Mouse (Mus musculus) CH12.LX (cell line): ENCODE measurements around the gene Bco2. TPM values are rescaled to one million over a fixed set of nuclear protein-coding genes. Genes with fewer than 3 reads are reported as not detected.

Experiments
- DNase-seq: peaks from one replicate; pipeline ENCODE4 v3.0.0-alpha.2; 2013; ENCODE audit errors: extremely low read depth
- H3K27ac ChIP-seq: 2 replicates; pipeline ENCODE4 v1.5.1; 2012; ENCODE audit warnings: low read depth, mild to moderate bottlenecking, control low read depth, moderate library complexity; ENCODE audit not compliant: insufficient read depth
- H3K27me3 ChIP-seq: replicated peaks from 2 replicates; pipeline ENCODE3; 2012; ENCODE audit warnings: inconsistent platforms
- H3K36me3 ChIP-seq, 2 experiments: replicated peaks in 1 of 2; 2 replicates each; pipeline versions ENCODE3 to v1.6.1; 2012; ENCODE audit warnings: inconsistent platforms in 1 of 2, low read length in 1 of 2, mild to moderate bottlenecking in 1 of 2, mixed read lengths in 1 of 2, moderate library complexity in 1 of 2; ENCODE audit not compliant: control insufficient read depth in 1 of 2, insufficient read depth in 1 of 2
- H3K4me1 ChIP-seq, 2 experiments: 2 replicates each; pipeline ENCODE4 v1.6.1; 2012; ENCODE audit warnings: inconsistent platforms in 1 of 2, moderate library complexity in 1 of 2; ENCODE audit not compliant: insufficient read depth in 2 of 2, control insufficient read depth in 1 of 2
- H3K4me2 ChIP-seq: 2 replicates; pipeline ENCODE4 v1.6.1; 2012; ENCODE audit warnings: low read depth, mild to moderate bottlenecking, control low read depth; ENCODE audit not compliant: poor library complexity, insufficient read depth, severe bottlenecking
- H3K4me3 ChIP-seq, 3 experiments: fragments of 150-350 bp in 1 of 3; sonication (generic) in 1 of 3; replicated peaks in 1 of 3; 2 replicates each; pipeline versions ENCODE3 to v1.5.1; 2011 to 2012; ENCODE audit warnings: low read depth in 2 of 3, low read length in 2 of 3, mild to moderate bottlenecking in 2 of 3, moderate library complexity in 2 of 3, control low read depth in 1 of 3, improper control_type of control experiment in 1 of 3, inconsistent platforms in 1 of 3, mixed read lengths in 1 of 3; ENCODE audit not compliant: poor library complexity in 1 of 3
- H3K79me2 ChIP-seq: replicated peaks from 2 replicates; pipeline ENCODE4 v1.6.1; 2012; ENCODE audit warnings: mild to moderate bottlenecking, moderate library complexity; ENCODE audit not compliant: control insufficient read depth, poor library complexity, insufficient read depth, severe bottlenecking; ENCODE audit errors: extremely low read depth
- H3K9ac ChIP-seq: 2 replicates; pipeline ENCODE4 v1.6.1; 2012; ENCODE audit warnings: low read depth, mild to moderate bottlenecking, control low read depth, moderate library complexity; ENCODE audit not compliant: insufficient read depth
- H3K9me3 ChIP-seq: replicated peaks from 2 replicates; pipeline ENCODE3; 2012; ENCODE audit warnings: low read length, inconsistent platforms, mixed read lengths
- BHLHE40 ChIP-seq: IDR thresholded peaks from 2 replicates; pipeline ENCODE4 v1.6.1; 2011; ENCODE audit warnings: mild to moderate bottlenecking, low read depth, low read length, improper control_type of control experiment
- CHD1 ChIP-seq: IDR thresholded peaks from 2 replicates; pipeline ENCODE4 v1.6.1; 2012; ENCODE audit warnings: low read depth, low read length, improper control_type of control experiment, inconsistent platforms
- CTCF ChIP-seq, 2 experiments: IDR thresholded peaks in 1 of 2; conservative IDR thresholded peaks in 1 of 2; 2 replicates each; pipeline ENCODE4 v1.5.1; 2011 to 2012; ENCODE audit warnings: low read depth in 2 of 2, low read length in 2 of 2, improper control_type of control experiment in 1 of 2, inconsistent platforms in 1 of 2, mild to moderate bottlenecking in 1 of 2, moderate library complexity in 1 of 2
- EP300 ChIP-seq: IDR thresholded peaks from 2 replicates; pipeline ENCODE4 v1.6.1; 2011; ENCODE audit warnings: low read length, improper control_type of control experiment
- IRF4 ChIP-seq: IDR thresholded peaks from 2 replicates; pipeline ENCODE4 v1.6.1; 2014; ENCODE audit warnings: low read depth, mild to moderate bottlenecking, inconsistent platforms, low read length, improper control_type of control experiment
- JUN ChIP-seq: IDR thresholded peaks from 2 replicates; pipeline ENCODE4 v1.6.1; 2011; ENCODE audit warnings: low read depth, mild to moderate bottlenecking, low read length, improper control_type of control experiment, moderate library complexity; ENCODE audit not compliant: insufficient read depth
- KAT2A ChIP-seq: IDR thresholded peaks from 2 replicates; pipeline ENCODE4 v1.6.1; 2012; ENCODE audit warnings: low read length, improper control_type of control experiment, inconsistent platforms; ENCODE audit not compliant: insufficient replicate concordance
- MAFK ChIP-seq: IDR thresholded peaks from 2 replicates; pipeline ENCODE4 v1.6.1; 2011; ENCODE audit warnings: low read length, improper control_type of control experiment; ENCODE audit not compliant: insufficient replicate concordance
- MEF2A ChIP-seq: IDR thresholded peaks from 2 replicates; pipeline ENCODE4 v1.6.1; 2014; ENCODE audit warnings: low read depth, mild to moderate bottlenecking, inconsistent platforms, low read length, improper control_type of control experiment, borderline replicate concordance
- MXI1 ChIP-seq: IDR thresholded peaks from 2 replicates; pipeline ENCODE4 v1.6.1; 2011; ENCODE audit warnings: mild to moderate bottlenecking, low read depth, low read length, improper control_type of control experiment
- MYC ChIP-seq: IDR thresholded peaks from 2 replicates; pipeline ENCODE4 v1.6.1; 2011; ENCODE audit warnings: low read depth, mild to moderate bottlenecking, improper control_type of control experiment, low read length
- NELFE ChIP-seq: IDR thresholded peaks from 2 replicates; pipeline ENCODE4 v1.6.1; 2011; ENCODE audit warnings: low read depth, low read length, improper control_type of control experiment
- PAX5 ChIP-seq: IDR thresholded peaks from 2 replicates; pipeline ENCODE4 v1.6.1; 2012; ENCODE audit warnings: low read length, inconsistent platforms, mixed read lengths
- RAD21 ChIP-seq: IDR thresholded peaks from 2 replicates; pipeline ENCODE4 v1.6.1; 2011; ENCODE audit warnings: low read depth, mild to moderate bottlenecking, low read length, improper control_type of control experiment, moderate library complexity
- SIN3A ChIP-seq: IDR thresholded peaks from 2 replicates; pipeline ENCODE4 v1.6.1; 2012; ENCODE audit warnings: low read length, improper control_type of control experiment, inconsistent platforms
- SMC3 ChIP-seq: IDR thresholded peaks from 2 replicates; pipeline ENCODE4 v1.6.1; 2011; ENCODE audit warnings: low read depth, low read length, improper control_type of control experiment
- TBP ChIP-seq: conservative IDR thresholded peaks from 2 replicates; pipeline ENCODE4 v1.6.1; 2011; ENCODE audit warnings: low read depth, low read length, improper control_type of control experiment
- ZC3H11A ChIP-seq: IDR thresholded peaks from 2 replicates; pipeline ENCODE4 v1.6.1; 2012; ENCODE audit warnings: low read depth, mild to moderate bottlenecking, inconsistent platforms, low read length, improper control_type of control experiment
- ZKSCAN1 ChIP-seq: IDR thresholded peaks from 2 replicates; pipeline ENCODE4 v1.6.1; 2012; ENCODE audit warnings: low read depth, inconsistent platforms, low read length, improper control_type of control experiment, borderline replicate concordance
- ZMIZ1 ChIP-seq: IDR thresholded peaks from 2 replicates; pipeline ENCODE4 v1.6.1; 2012; ENCODE audit warnings: low read depth, mild to moderate bottlenecking, inconsistent platforms, low read length, improper control_type of control experiment
- ZNF384 ChIP-seq: IDR thresholded peaks from 2 replicates; pipeline ENCODE4 v1.6.1; 2012; ENCODE audit warnings: low read depth, low read length, improper control_type of control experiment, inconsistent platforms
- dilution Hi-C: fragments of 300-500 bp; cut with MboI; formaldehyde crosslinking; loops from 2 replicates; pipeline ENCODE4 v1.14.3; 2020; ENCODE audit warnings: low sequenced_read_pairs; ENCODE audit not compliant: extremely low pct_unique_long_range_greater_than_20kb, extremely low pct_ligation_motif_present
- in situ Hi-C: fragments of 300-500 bp; cut with MboI; formaldehyde crosslinking; loops from 3 replicates; pipeline ENCODE4 v1.14.3; 2019; ENCODE audit warnings: low sequenced_read_pairs, low pct_ligation_motif_present, low pct_unique_long_range_greater_than_20kb, mixed read lengths
- polyA plus RNA-seq: library from polyadenylated mRNA; unstranded; fragments of >175 nt; gene quantifications from 2 replicates; pipeline ENCODE4 v1.2.1, GENCODE M21; 2012; ENCODE audit warnings: low read depth; ENCODE audit not compliant: insufficient read length
- total RNA-seq, 2 experiments: library from RNA; depleted of rRNA; stranded (reverse); fragments of 300-350 nt in 1 of 2; fragments of >200 nt in 1 of 2; gene quantifications; 2 replicates each; pipeline ENCODE4 v1.2.3; 2012 to 2014

Gene Bco2
- total and polyA plus RNA-seq, 3 experiments: 0.68 to 1.2 (median 0.93) TPM

GRCm38 (mm10) chr9:50593544-50593943 is 38.6 kb upstream of the Bco2 start:
- Histone ChIP-seq H3K36me3 (peaks cover 32 to 41% of the 10 kb centered on the region in 2 experiments), H3K9me3 (no peaks in the 10 kb centered on the region), H3K4me2 (no peak overlapping the region), H3K27me3 (no peaks in the 10 kb centered on the region), H3K9ac (no peak overlapping the region), H3K79me2 (no peaks in the 10 kb centered on the region; the same call in 1 of the 2 replicates), H3K27ac (no peak overlapping the region), H3K4me3 (no peak overlapping the region), H3K4me1 (peaks cover 5 to 14% of the 10 kb centered on the region in 2 experiments)
- dilution Hi-C loops: no loop called here
- in situ Hi-C loops: no loop called here
- DNase-seq: peak; percentile 68
- no peak for TF ChIP-seq NELFE
- 0 out of 2 replicates have a peak, but pooled peaks have one; percentile 48 for TF ChIP-seq BHLHE40
- TF ChIP-seq RAD21: peak; percentile 67
- TF ChIP-seq ZC3H11A: peak; percentile 13; the same call in 1 of the 2 replicates
- TF ChIP-seq MXI1: no peak
- TF ChIP-seq IRF4: peak; percentile 18; the same call in 1 of the 2 replicates
- peak; percentile 29 to 77; a peak in 3 of 4 replicates for TF ChIP-seq CTCF (conservative IDR thresholded peaks at IDR 0.05 in 1 of 2, IDR thresholded peaks at IDR 0.05 in 1 of 2; ENCODE audit: low read depth in 2 of 2, low read length in 2 of 2)
- TF ChIP-seq ZMIZ1: no peak
- TF ChIP-seq MYC: no peak
- no peak for TF ChIP-seq EP300
- TF ChIP-seq CHD1: no peak
- TF ChIP-seq JUN: no peak
- TF ChIP-seq MAFK: no peak
- TF ChIP-seq SMC3: peak; percentile 75
- TF ChIP-seq SIN3A: no peak

GRCm38 (mm10) chr9:50592955-50593354 is 38.0 kb upstream of the Bco2 start:
- Histone ChIP-seq H3K9ac (no peak overlapping the region), H3K9me3 (no peaks in the 10 kb centered on the region), H3K4me2 (no peak overlapping the region)
- no peak for DNase-seq
- in situ Hi-C loops: no loop called here
- TF ChIP-seq MYC (no peak), RAD21 (no peak), ZNF384 (no peak), JUN (no peak), KAT2A (no peak), IRF4 (no peak), NELFE (no peak), TBP (no peak), PAX5 (no peak), MEF2A (no peak), ZKSCAN1 (no peak)
- TF ChIP-seq, all 38 proteins: peak for 0
- Histone ChIP-seq H3K79me2 (no peaks in the 10 kb centered on the region), H3K4me1 (peaks cover 5 to 14% of the 10 kb centered on the region in 2 experiments), H3K27ac (no peak overlapping the region), H3K27me3 (no peaks in the 10 kb centered on the region), H3K36me3 (peaks cover 26 to 35% of the 10 kb centered on the region in 2 experiments), H3K4me3 (no peak overlapping the region)
- dilution Hi-C loops: no loop called here
